Comparison of ENCODE assay signal across 30 mouse cellular contexts in genomic region chr16:4916608-4917007, GRCm38 (mm10).
"Had no signal": no experiment of that assay in that cellular context is flagged by ENCODE, and none has a peak within 500 bp of the region (broad histone marks: within the 10 kb centered on the region; RNA-seq: fewer than 3 reads in every experiment).

No protein-coding gene starts in this region.

- H3K27me3 ChIP-seq: limb, embryonic 12.5 days; limb, embryonic 13.5 days; limb, embryonic 15.5 days; liver, embryonic 12.5 days; liver, embryonic 15.5 days; lung, embryonic 15.5 days; megakaryocyte, embryonic 14.5 days; midbrain, embryonic 12.5 days; midbrain, embryonic 13.5 days; midbrain, embryonic 15.5 days; neural tube, embryonic 12.5 days had no signal

- H3K9me3 ChIP-seq: limb, embryonic 10.5 days; limb, embryonic 12.5 days; limb, embryonic 13.5 days; limb, embryonic 15.5 days; liver, embryonic 12.5 days; liver, embryonic 15.5 days; lung, embryonic 15.5 days; megakaryocyte, embryonic 14.5 days; midbrain, embryonic 10.5 days; midbrain, embryonic 12.5 days; midbrain, embryonic 13.5 days; midbrain, embryonic 15.5 days; neural tube, embryonic 12.5 days had no signal

- ATAC-seq: liver, embryonic 12.5 days; liver, postnatal 0 days; lung, postnatal 0 days; midbrain, embryonic 13.5 days; midbrain, embryonic 15.5 days; midbrain, embryonic 16.5 days had no signal

- H3K4me2 ChIP-seq: limb, embryonic 12.5 days; limb, embryonic 13.5 days; limb, embryonic 15.5 days; liver, embryonic 12.5 days; liver, embryonic 15.5 days; lung, embryonic 14.5 days; lung, embryonic 15.5 days; midbrain, embryonic 11.5 days; midbrain, embryonic 12.5 days; midbrain, embryonic 13.5 days; midbrain, embryonic 15.5 days; neural tube, embryonic 12.5 days had no signal

- H3K27ac ChIP-seq: limb, embryonic 10.5 days; limb, embryonic 12.5 days; limb, embryonic 13.5 days; limb, embryonic 15.5 days; liver, embryonic 12.5 days; liver, embryonic 14.5 days; liver, embryonic 15.5 days; lung, embryonic 15.5 days; macrophage; midbrain, embryonic 10.5 days; midbrain, embryonic 12.5 days; midbrain, embryonic 13.5 days; midbrain, embryonic 15.5 days; neural tube, embryonic 12.5 days had no signal

- H3K4me1 ChIP-seq: limb, embryonic 12.5 days; midbrain, embryonic 10.5 days; midbrain, embryonic 13.5 days; neural tube, embryonic 12.5 days had no signal

- H3K4me3 ChIP-seq: limb, embryonic 10.5 days; limb, embryonic 12.5 days; limb, embryonic 13.5 days; limb, embryonic 15.5 days; liver, embryonic 12.5 days; liver, embryonic 15.5 days; lung, embryonic 15.5 days; midbrain, embryonic 10.5 days; midbrain, embryonic 12.5 days; midbrain, embryonic 13.5 days; midbrain, embryonic 15.5 days; myocyte; neural tube, embryonic 12.5 days had no signal

- H3K9ac ChIP-seq: limb, embryonic 12.5 days; limb, embryonic 13.5 days; limb, embryonic 15.5 days; liver, embryonic 12.5 days; liver, embryonic 14.5 days; liver, embryonic 15.5 days; liver, postnatal 0 days; lung, embryonic 14.5 days; lung, embryonic 15.5 days; midbrain, embryonic 12.5 days; midbrain, embryonic 13.5 days; midbrain, embryonic 15.5 days; neural tube, embryonic 12.5 days had no signal

- DNase-seq: left cerebral cortex, postnatal 4 days; liver; liver, postnatal 0 days; lung, adult 18-20 months; lung, adult 2 months; lung, embryonic 14.5 days; lung, postnatal 10 days; lung, postnatal 14 days; lung, postnatal 36 days; lung, postnatal 4 days; midbrain, embryonic 14.5 days had no signal
